Mouse (Mus musculus) limb, embryonic 14.5 days (tissue): Measurements from ENCODE around the gene Ripk3. TPM values are rescaled to one million over a fixed set of nuclear protein-coding genes. Genes with fewer than 3 reads are reported as not detected.

Source experiments
- ATAC-seq: fragments of 200-750 bp; cut with Nextera tagmentation; 2 replicates; pipeline ENCODE4 v1.8.0; 2017; ENCODE audit warnings: low read depth, moderate number of reproducible peaks, moderate TSS enrichment; ENCODE audit not compliant: low FRiP score
- DNase-seq: peaks from one replicate; pipeline ENCODE4 v3.0.0-alpha.2; 2015; ENCODE audit warnings: low spot score
- H3K27ac ChIP-seq: fragments of 300-500 bp; sonication (generic); replicated peaks from 2 replicates; pipeline ENCODE4 v1.5.1; 2014; ENCODE audit warnings: low read depth, mild to moderate bottlenecking, low read length, moderate library complexity, mixed read lengths
- H3K27me3 ChIP-seq: fragments of 300-500 bp; sonication (generic); 2 replicates; pipeline ENCODE4 v1.6.1; 2014; ENCODE audit warnings: low read length, mixed read lengths; ENCODE audit not compliant: control insufficient read depth, insufficient read depth
- H3K36me3 ChIP-seq: fragments of 300-500 bp; sonication (generic); 2 replicates; pipeline ENCODE4 v1.6.1; 2014; ENCODE audit warnings: mild to moderate bottlenecking, low read length, moderate library complexity, mixed read lengths; ENCODE audit not compliant: control insufficient read depth, insufficient read depth
- H3K4me1 ChIP-seq: fragments of 300-500 bp; sonication (generic); 2 replicates; pipeline ENCODE4 v1.6.1; 2014; ENCODE audit warnings: antibody characterized with exemption, low read length, mixed read lengths; ENCODE audit not compliant: control insufficient read depth, insufficient read depth
- H3K4me2 ChIP-seq: fragments of 300-500 bp; sonication (generic); replicated peaks from 2 replicates; pipeline ENCODE4 v1.6.1; 2014; ENCODE audit warnings: low read depth, mild to moderate bottlenecking, low read length, moderate library complexity; ENCODE audit not compliant: severe bottlenecking
- H3K4me3 ChIP-seq: fragments of 300-500 bp; sonication (generic); replicated peaks from 2 replicates; pipeline ENCODE4 v1.5.1; 2014; ENCODE audit warnings: low read length
- H3K9ac ChIP-seq: fragments of 300-500 bp; sonication (generic); 2 replicates; pipeline ENCODE4 v1.6.1; 2014; ENCODE audit warnings: mild to moderate bottlenecking, low read depth, low read length, moderate library complexity; ENCODE audit not compliant: severe bottlenecking
- H3K9me3 ChIP-seq: fragments of 300-500 bp; sonication (generic); 2 replicates; pipeline ENCODE4 v1.6.1; 2016; ENCODE audit warnings: low read length; ENCODE audit not compliant: control insufficient read depth
- POLR2A ChIP-seq: fragments of 200-500 bp; IDR thresholded peaks from 2 replicates; pipeline ENCODE4 v1.8.0; 2012; ENCODE audit warnings: inconsistent platforms, mild to moderate bottlenecking, moderate library complexity, borderline replicate concordance; ENCODE audit not compliant: insufficient read depth, insufficient read length; ENCODE audit errors: extremely low read depth
- WGBS: fragments of 180-500 bp; shearing (Covaris S2); extraction: QIAGEN DNeasy Blood & Tissue Kit; methylation state at CpG from one replicate; pipeline ENCODE4 v1.1.7; 2014; 5-methylcytosine and 5-hydroxymethylcytosine counted together
- polyA plus RNA-seq, 2 experiments: library from polyadenylated mRNA; depleted of rRNA in 1 of 2; stranded (reverse) in 1 of 2; unstranded in 1 of 2; fragments of >200 nt; fragmentation: Nextera tagmentation in 1 of 2; extraction: Ambion mirVana in 1 of 2; gene quantifications; 2 replicates each; pipeline versions ENCODE4 v1.2.1 to v1.2.3; 2012 to 2014

The Ripk3 gene
- polyA plus RNA-seq, 2 experiments, result 30.5 to 35.9 TPM

DNA sequence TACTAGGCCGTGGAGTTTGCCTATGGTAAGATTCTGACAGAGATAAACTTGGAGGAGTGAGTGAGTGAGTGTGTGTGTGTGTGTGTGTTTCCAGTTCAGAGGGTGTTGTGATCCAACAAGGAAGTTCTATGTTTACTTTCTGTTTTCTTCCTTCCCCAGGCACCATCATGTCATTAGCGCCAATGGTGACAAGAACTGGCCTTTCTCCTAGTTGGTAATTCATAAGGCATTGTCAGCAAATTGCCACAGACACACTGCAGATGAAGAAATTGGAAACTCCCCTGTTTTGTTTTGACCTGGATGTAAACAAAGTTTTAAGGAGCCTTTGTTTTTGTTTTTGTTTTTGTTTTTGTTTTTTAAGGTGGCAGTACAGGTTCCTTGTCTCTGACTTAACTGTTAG is 4.8 kb upstream of the Ripk3 start:
- no peak for TF ChIP-seq POLR2A
- Histone ChIP-seq H3K27ac (no peak overlapping the region), H3K4me3 (no peak overlapping the region), H3K9me3 (no peaks in the 10 kb centered on the region), H3K27me3 (no peaks in the 10 kb centered on the region), H3K36me3 (no peaks in the 10 kb centered on the region), H3K9ac (no peak overlapping the region), H3K4me1 (no peaks in the 10 kb centered on the region), H3K4me2 (no peak overlapping the region)
- ATAC-seq, result no peak
- WGBS, result 59% methylated on average over 2 of the region's 2 CpGs
- no peak for DNase-seq

DNA sequence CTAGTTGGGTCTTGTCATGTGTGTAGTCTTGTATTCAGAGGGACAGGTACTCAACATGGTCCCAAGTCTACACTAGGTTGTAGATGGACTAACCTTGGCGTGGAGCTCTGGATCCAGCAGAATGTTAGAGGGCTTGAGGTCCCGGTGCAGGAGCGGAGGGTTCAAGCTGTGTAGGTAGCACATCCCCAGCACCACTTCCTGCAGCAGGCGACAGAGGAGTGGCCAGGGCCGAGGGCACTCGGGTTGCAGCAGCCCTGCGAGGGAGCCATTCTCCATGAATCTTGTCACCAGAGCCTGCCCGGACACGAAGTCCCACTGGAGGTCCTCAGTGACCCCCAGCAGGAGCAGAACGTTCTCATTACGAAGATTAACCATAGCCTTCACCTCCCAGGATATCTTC is 934 bp downstream of the Ripk3 start:
- no peak overlapping the region for H3K27ac ChIP-seq
- peak overlapping the region; percentile 29 for H3K9ac ChIP-seq
- peaks cover 15% of the 10 kb centered on the region; the same call in 1 of the 2 replicates for H3K27me3 ChIP-seq

DNA sequence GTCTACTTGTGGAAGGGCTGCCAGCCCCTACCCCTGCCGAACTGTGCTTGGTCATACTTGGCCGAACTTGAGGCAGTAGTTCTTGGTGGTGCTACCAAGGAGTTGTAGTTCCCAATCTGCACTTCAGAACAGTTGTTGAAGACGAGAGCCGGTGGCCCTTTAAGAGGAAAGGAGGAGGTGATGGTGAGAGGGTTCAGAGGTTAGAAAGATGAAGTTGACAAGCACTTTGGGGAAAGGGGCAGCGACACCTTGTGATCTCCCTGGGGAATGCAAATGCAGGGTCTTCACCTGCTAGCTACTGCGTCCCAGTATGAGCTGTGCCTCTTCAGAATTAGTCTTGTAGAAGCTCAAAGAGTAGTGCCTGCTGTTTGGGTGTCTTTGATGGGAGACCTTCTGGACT is 3.5 kb downstream of the Ripk3 start:
- no peak for DNase-seq
- Histone ChIP-seq H3K36me3 (0 out of 2 replicates have a peak, but pooled peaks cover 4% of the 10 kb centered on the region), H3K27me3 (peaks cover 15% of the 10 kb centered on the region; the same call in 1 of the 2 replicates), H3K4me2 (no peak overlapping the region), H3K4me1 (peaks cover 19% of the 10 kb centered on the region), H3K27ac (no peak overlapping the region), H3K9me3 (no peaks in the 10 kb centered on the region), H3K4me3 (no peak overlapping the region), H3K9ac (no peak overlapping the region)
- TF ChIP-seq POLR2A, result no peak
- ATAC-seq, result no peak
- 32% methylated on average over 6 of the region's 6 CpGs for WGBS

More for the DNA sequence above, 934 bp downstream of the Ripk3 start:
- 0 out of 2 replicates have a peak, but pooled peaks cover 4% of the 10 kb centered on the region for H3K36me3 ChIP-seq
- peak overlapping the region; percentile 35 for H3K4me3 ChIP-seq
- TF ChIP-seq POLR2A, result no peak
- H3K4me1 ChIP-seq, result peaks cover 6% of the 10 kb centered on the region
- DNase-seq (no peak), ATAC-seq (no peak)
- H3K4me2 ChIP-seq, result peak overlapping the region; percentile 73
- no peaks in the 10 kb centered on the region for H3K9me3 ChIP-seq
- 25% methylated on average over 10 of the region's 11 CpGs for WGBS

DNA sequence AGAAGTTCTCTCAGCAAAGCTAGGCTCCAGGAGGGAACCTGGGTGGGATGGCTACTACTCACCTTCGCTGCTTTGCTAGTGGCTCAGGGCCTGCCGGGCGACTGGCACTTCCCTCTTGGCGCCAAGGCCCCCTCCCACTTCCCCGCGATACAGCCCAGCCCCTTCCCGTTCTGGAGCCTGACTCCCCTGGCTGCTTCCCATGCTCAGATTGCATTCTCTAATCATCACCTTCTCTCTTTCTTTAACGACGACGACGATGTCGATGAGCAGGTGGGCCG is 4.8 kb downstream of the Ripk3 start, which contains the start of gene Adcy4:
TSS of gene Adcy4 (minus strand) at position 138 of the 278 bp plus-strand sequence.
- TF ChIP-seq POLR2A, result 0 out of 2 replicates have a peak, but pooled peaks have one; percentile 21
- ATAC-seq, result 0 out of 2 replicates have a peak, but pooled peaks have one; percentile 11
- Histone ChIP-seq H3K27ac (peak within 1 kb of the TSS; percentile 65), H3K36me3 (peaks cover 8% of the 10 kb centered on the region; the same call in 1 of the 2 replicates), H3K4me3 (peak within 1 kb of the TSS; percentile 49), H3K4me1 (peaks cover 19% of the 10 kb centered on the region), H3K4me2 (peak within 1 kb of the TSS; percentile 81), H3K9ac (peak within 1 kb of the TSS; percentile 64), H3K9me3 (no peaks in the 10 kb centered on the region), H3K27me3 (peaks cover 15% of the 10 kb centered on the region; the same call in 1 of the 2 replicates)
- no peak for DNase-seq
- 2% methylated on average over 13 of the region's 13 CpGs for WGBS

DNA sequence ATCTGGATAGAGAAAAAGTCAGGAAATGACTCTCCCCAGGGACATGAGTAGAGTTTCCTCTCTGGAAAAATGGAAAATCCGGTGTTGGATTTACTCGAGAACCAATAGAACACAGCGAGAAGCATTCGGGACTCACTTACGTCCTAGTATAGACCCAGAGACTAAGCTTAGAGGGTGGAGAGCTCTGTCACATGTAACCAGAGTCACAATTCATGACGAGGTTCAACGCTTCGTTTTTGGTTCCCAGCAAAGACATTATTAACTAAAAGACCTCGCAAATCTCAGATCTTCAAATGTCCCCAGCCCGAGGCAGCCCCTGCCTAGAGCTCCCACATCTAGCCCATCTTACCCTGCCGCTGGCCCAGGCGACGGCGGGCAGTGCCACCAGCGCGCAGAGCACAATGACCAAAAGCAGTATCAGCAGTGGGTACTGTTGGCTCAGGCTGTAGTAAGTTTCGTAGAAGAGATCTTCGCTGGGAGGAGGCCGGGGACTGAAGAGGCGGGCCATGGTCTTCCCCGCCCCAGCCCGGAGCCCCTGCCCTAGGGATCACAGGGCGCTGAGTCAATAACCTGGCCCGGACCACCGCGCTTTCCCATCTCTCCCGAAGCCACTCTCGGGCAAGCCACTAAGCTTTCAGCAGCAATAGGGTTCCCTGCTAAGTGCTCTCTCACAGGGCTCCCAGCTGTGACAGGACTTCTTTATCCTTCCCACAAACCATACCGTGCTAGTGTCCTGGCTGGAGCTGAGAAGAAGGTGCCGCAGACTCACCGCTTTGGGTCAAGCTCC is 5.3 kb downstream of the Ripk3 start:
- peak; percentile 74 for ATAC-seq
- Histone ChIP-seq H3K9ac (peak overlapping the region; percentile 64), H3K4me3 (peak overlapping the region; percentile 49), H3K4me1 (peaks cover 19% of the 10 kb centered on the region), H3K27ac (peak overlapping the region; percentile 65), H3K27me3 (peaks cover 15% of the 10 kb centered on the region; the same call in 1 of the 2 replicates), H3K9me3 (no peaks in the 10 kb centered on the region), H3K36me3 (peaks cover 13% of the 10 kb centered on the region; the same call in 1 of the 2 replicates), H3K4me2 (peak overlapping the region; percentile 81)
- TF ChIP-seq POLR2A, result no peak
- peak; percentile 93 for DNase-seq
- WGBS, result 2% methylated on average over 31 of the region's 31 CpGs
